17 mouse cellular contexts compared by ENCODE assay signal in the genomic region with DNA sequence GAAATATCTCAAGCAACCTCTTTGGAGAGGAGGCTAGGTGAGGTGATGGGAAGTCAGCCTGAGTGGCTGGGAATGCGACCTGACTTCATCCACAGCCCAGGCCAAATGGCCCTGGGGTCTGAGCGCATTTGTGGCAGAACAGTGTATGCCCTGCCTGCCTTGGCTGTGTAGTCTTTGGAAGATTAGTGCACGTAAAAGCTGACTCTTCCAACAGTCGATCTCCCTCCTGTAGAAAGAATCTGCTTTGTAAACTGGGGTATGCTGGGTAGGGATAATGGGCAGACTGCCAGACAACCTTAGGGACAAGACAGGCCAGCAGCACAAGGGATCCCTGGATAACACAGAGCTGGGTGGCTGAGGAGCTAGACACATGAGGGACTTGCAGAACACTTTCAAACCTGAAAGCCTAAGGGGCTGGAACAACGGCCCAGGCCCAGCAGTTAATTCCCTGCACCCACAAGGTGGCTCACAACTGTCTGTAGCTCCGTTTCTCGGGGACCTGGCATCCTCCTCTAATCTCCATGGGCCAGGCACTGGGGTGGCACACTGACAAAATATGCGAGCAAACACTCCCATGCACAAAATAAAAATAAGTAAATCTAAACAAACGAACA. TPM values are rescaled to one million over a fixed set of nuclear protein-coding genes. Genes with fewer than 3 reads are reported as not detected.
A peak's percentile ranks its signal among the peaks of the same experiment; 100 is the strongest.
DNase-seq lines count a peak whose midpoint lies in the region; ATAC-seq lines count a peak whose summit lies in the region.
"Had no signal": no experiment of that assay in that cellular context is flagged by ENCODE, and none has a peak within 500 bp of the region (broad histone marks: within the 10 kb centered on the region; RNA-seq: fewer than 3 reads in every experiment).

No protein-coding gene starts in this region.

- peak overlapping the region; percentile 54 for H3K27ac ChIP-seq in hindbrain, embryonic 10.5 days
- H3K27ac ChIP-seq in hindbrain, embryonic 12.5 days, result no peak overlapping the region
- H3K27ac ChIP-seq: heart, adult 2 months; liver, embryonic 15.5 days had no signal

- no peaks in the 10 kb centered on the region for H3K9me3 ChIP-seq in hindbrain, embryonic 10.5 days
- no peaks in the 10 kb centered on the region for H3K9me3 ChIP-seq in hindbrain, embryonic 12.5 days (replicated peaks)
- H3K9me3 ChIP-seq: G1E; liver, embryonic 15.5 days had no signal

- no peaks in the 10 kb centered on the region for H3K27me3 ChIP-seq in hindbrain, embryonic 10.5 days (ENCODE audit: insufficient read depth, poor library complexity, severe bottlenecking)
- H3K27me3 ChIP-seq in hindbrain, embryonic 12.5 days, result no peaks in the 10 kb centered on the region
- H3K27me3 ChIP-seq: liver, embryonic 15.5 days had no signal

- no peak overlapping the region for H3K9ac ChIP-seq in hindbrain, embryonic 12.5 days
- H3K9ac ChIP-seq: liver, embryonic 15.5 days had no signal

- DNase-seq in adrenal gland, postnatal 14 days, result peak; percentile 1
- DNase-seq in adrenal gland, adult 18-20 months (ENCODE audit: low spot score in 2 of 2), result no peak
- no peak for DNase-seq in hindbrain, embryonic 10.5 days (ENCODE audit: low spot score)
- peak; percentile 60 for DNase-seq in cerebellum, adult 11-12 months
- DNase-seq in cerebellum, postnatal 25 days, result peak; percentile 52 to 63
- no peak for DNase-seq in urinary bladder, postnatal 36 days (ENCODE audit: low spot score in 2 of 2)
- DNase-seq: heart, adult 2 months; kidney, adult 2 months; kidney, postnatal 14 days; spleen, adult 18-20 months; thymus, adult 2 months had no signal

- H3K36me3 ChIP-seq in hindbrain, embryonic 10.5 days, result peaks cover 19% of the 10 kb centered on the region
- H3K36me3 ChIP-seq in hindbrain, embryonic 12.5 days, result 0 out of 2 replicates have a peak, but pooled peaks cover 3% of the 10 kb centered on the region

- WGBS in hindbrain, embryonic 10.5 days, result 74% methylated on average over 9 of the region's 9 CpGs
- 70% methylated on average over 9 of the region's 9 CpGs for WGBS in hindbrain, embryonic 12.5 days

- ATAC-seq in hindbrain, embryonic 12.5 days (ENCODE audit: low FRiP score), result no peak
- ATAC-seq in erythroid progenitor cell, adult 5-6 weeks (replicated peaks; ENCODE audit: low FRiP score, poor library complexity, severe bottlenecking), result no peak
- ATAC-seq: CD4-positive, CD25-positive, alpha-beta regulatory T cell, adult 4 months; lung, postnatal 0 days had no signal

- H3K4me1 ChIP-seq in hindbrain, embryonic 10.5 days (replicated peaks), result peaks cover 51% of the 10 kb centered on the region
- peaks cover 34% of the 10 kb centered on the region for H3K4me1 ChIP-seq in hindbrain, embryonic 12.5 days
- H3K4me1 ChIP-seq: liver, embryonic 15.5 days had no signal

- no peak overlapping the region for H3K4me2 ChIP-seq in hindbrain, embryonic 12.5 days (replicated peaks)
- H3K4me2 ChIP-seq: liver, embryonic 15.5 days had no signal

- no peak overlapping the region for H3K4me3 ChIP-seq in hindbrain, embryonic 10.5 days
- no peak overlapping the region for H3K4me3 ChIP-seq in hindbrain, embryonic 12.5 days
- H3K4me3 ChIP-seq: heart, adult 2 months; liver, embryonic 15.5 days had no signal

RNA-seq across cellular contexts. Expression of a gene that starts 38.3 kb away (rescaled TPM):
- total RNA-seq in adrenal gland, postnatal 14 days (2021), result 78.2 and 90.1 TPM in 2 replicates
- total RNA-seq in adrenal gland, adult 18-20 months (2021), result 10 to 100 TPM; 65.3 to 98.1 TPM
- 69.5 and 77.1 TPM in 2 replicates for polyA plus RNA-seq in hindbrain, embryonic 10.5 days (2016; fragmentation: Nextera tagmentation; extraction: Ambion mirVana)
- polyA plus RNA-seq in hindbrain, embryonic 12.5 days (2016; fragmentation: Nextera tagmentation; extraction: Ambion mirVana), result 84.7 and 86.7 TPM in 2 replicates
- 10.1 and 16.6 TPM in 2 replicates for total RNA-seq in erythroid progenitor cell, adult 5-6 weeks (2015; ENCODE audit: low replicate concordance)
- 5.4 and 7.0 TPM in 2 replicates for total RNA-seq in erythroid progenitor cell, adult 5-6 weeks (2017; ENCODE audit: low replicate concordance)

Comparison
In these comparisons a context has a peak if more than half of its experiments do, and no peak if none do; other contexts are left out.
1. DNase-seq: peak in adrenal gland, postnatal 14 days (single experiment), cerebellum, adult 11-12 months (single experiment) and cerebellum, postnatal 25 days (2 of 2); none in adrenal gland, adult 18-20 months (0 of 2), hindbrain, embryonic 10.5 days (single experiment) and urinary bladder, postnatal 36 days (0 of 2).